8 mouse cellular contexts compared by ENCODE assay signal in the genomic region with DNA sequence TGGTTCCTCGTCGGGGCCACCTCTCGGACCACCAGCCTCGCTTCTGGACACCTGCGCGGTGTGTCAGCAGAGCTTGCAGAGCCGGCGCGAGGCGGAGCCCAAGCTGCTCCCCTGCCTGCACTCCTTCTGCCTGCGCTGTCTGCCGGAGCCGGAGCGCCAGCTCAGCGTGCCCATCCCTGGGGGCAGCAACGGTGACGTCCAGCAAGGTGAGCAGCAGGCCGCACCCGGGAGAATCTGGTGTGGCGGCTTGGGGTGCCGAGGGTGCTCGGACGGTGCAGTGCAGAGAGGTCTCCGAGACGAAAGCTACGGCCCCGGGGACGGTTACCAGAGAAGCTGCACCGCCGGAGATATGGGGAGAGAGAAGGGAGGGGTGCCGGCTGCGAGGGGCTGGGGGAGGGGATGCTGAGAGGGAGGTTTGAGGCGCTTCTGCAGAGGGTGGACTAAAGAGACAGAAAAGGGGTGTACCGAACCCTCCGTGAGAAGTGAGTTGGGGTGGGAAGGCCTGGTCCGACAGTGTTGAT. TPM values are rescaled to one million over a fixed set of nuclear protein-coding genes. Genes with fewer than 3 reads are reported as not detected.
A peak's percentile ranks its signal among the peaks of the same experiment; 100 is the strongest.
DNase-seq lines count a peak whose midpoint lies in the region; ATAC-seq and TF ChIP-seq lines count a peak whose summit lies in the region.

No protein-coding gene starts in this region.

- H3K27me3 ChIP-seq in intestine, embryonic 14.5 days (replicated peaks; ENCODE audit: control insufficient read depth, insufficient read depth, low read length), result no peaks in the 10 kb centered on the region
- no peaks in the 10 kb centered on the region for H3K27me3 ChIP-seq in limb, embryonic 10.5 days (ENCODE audit: low read depth, poor library complexity, severe bottlenecking)
- H3K27me3 ChIP-seq in midbrain, embryonic 11.5 days (ENCODE audit: control insufficient read depth, insufficient read depth, low read length), result no peaks in the 10 kb centered on the region
- no peaks in the 10 kb centered on the region for H3K27me3 ChIP-seq in small intestine, adult 2 months (ENCODE audit: control insufficient read depth, insufficient read depth, low read length)

- no peak for TF ChIP-seq CTCF in small intestine, adult 2 months (IDR thresholded peaks at IDR 0.05; ENCODE audit: extremely low read depth, insufficient read length, insufficient replicate concordance, low read depth, low read length)

- peak overlapping the region; percentile 95 for H3K27ac ChIP-seq in intestine, embryonic 14.5 days (ENCODE audit: low read depth)
- H3K27ac ChIP-seq in limb, embryonic 10.5 days, result peak overlapping the region; percentile 99
- H3K27ac ChIP-seq in midbrain, embryonic 11.5 days (ENCODE audit: low read depth, low read length), result peak overlapping the region; percentile 90
- H3K27ac ChIP-seq in small intestine, adult 2 months (ENCODE audit: insufficient read depth, low read depth, low read length), result no peak overlapping the region

- peak overlapping the region; percentile 68 for H3K4me2 ChIP-seq in intestine, embryonic 14.5 days (ENCODE audit: low read length)
- peak overlapping the region; percentile 95 for H3K4me2 ChIP-seq in midbrain, embryonic 11.5 days

- peak overlapping the region; percentile 100 for H3K4me3 ChIP-seq in intestine, embryonic 14.5 days (ENCODE audit: low read depth, low read length)
- peak overlapping the region; percentile 90 for H3K4me3 ChIP-seq in limb, embryonic 10.5 days
- peak overlapping the region; percentile 78 for H3K4me3 ChIP-seq in midbrain, embryonic 11.5 days (ENCODE audit: low read depth, low read length)
- H3K4me3 ChIP-seq in small intestine, adult 2 months (ENCODE audit: low read depth, low read length), result peak overlapping the region; percentile 70

- H3K4me1 ChIP-seq in intestine, embryonic 14.5 days (replicated peaks; ENCODE audit: control insufficient read depth, insufficient read depth, low read length), result peaks cover 8% of the 10 kb centered on the region
- H3K4me1 ChIP-seq in limb, embryonic 10.5 days, result peaks cover 18% of the 10 kb centered on the region
- H3K4me1 ChIP-seq in midbrain, embryonic 11.5 days (ENCODE audit: control insufficient read depth, insufficient read depth, low read length), result peaks cover 12% of the 10 kb centered on the region
- peaks cover 3% of the 10 kb centered on the region for H3K4me1 ChIP-seq in small intestine, adult 2 months (ENCODE audit: control insufficient read depth, insufficient read depth, insufficient read length, low read length)

- peak overlapping the region; percentile 97 for H3K9ac ChIP-seq in intestine, embryonic 14.5 days (ENCODE audit: low read length)
- peak overlapping the region; percentile 89 for H3K9ac ChIP-seq in midbrain, embryonic 11.5 days (ENCODE audit: low read length)

- no peak for TF ChIP-seq POLR2A in small intestine, adult 2 months (IDR thresholded peaks at IDR 0.05; ENCODE audit: low read depth, low read length)

- no peaks in the 10 kb centered on the region for H3K9me3 ChIP-seq in intestine, embryonic 14.5 days (ENCODE audit: control insufficient read depth, low read length)
- H3K9me3 ChIP-seq in limb, embryonic 10.5 days (replicated peaks), result no peaks in the 10 kb centered on the region
- no peaks in the 10 kb centered on the region for H3K9me3 ChIP-seq in midbrain, embryonic 11.5 days (ENCODE audit: control insufficient read depth, low read length)

- 0% methylated on average over 33 of the region's 36 CpGs for WGBS in intestine, embryonic 14.5 days
- WGBS in limb, embryonic 10.5 days, result under 1% methylated on average over 36 of the region's 36 CpGs
- WGBS in midbrain, embryonic 11.5 days, result 0% methylated on average over 32 of the region's 36 CpGs
- WGBS in small intestine, adult 2 months, result under 1% methylated on average over 36 of the region's 36 CpGs

- H3K36me3 ChIP-seq in intestine, embryonic 14.5 days (ENCODE audit: control insufficient read depth, insufficient read depth, low read length), result peaks cover 4% of the 10 kb centered on the region
- peaks cover 36% of the 10 kb centered on the region for H3K36me3 ChIP-seq in limb, embryonic 10.5 days
- H3K36me3 ChIP-seq in midbrain, embryonic 11.5 days (ENCODE audit: control insufficient read depth, insufficient read depth, low read length), result no peaks in the 10 kb centered on the region
- no peaks in the 10 kb centered on the region for H3K36me3 ChIP-seq in small intestine, adult 2 months (ENCODE audit: control insufficient read depth, insufficient read depth, low read length)

- peak; percentile 26 for DNase-seq in adipocyte (ENCODE audit: low spot score)
- DNase-seq in cerebellum, postnatal 4 days (ENCODE audit: low spot score in 2 of 2), result peak; percentile 29 to 47
- peak; percentile 18 for DNase-seq in gastrocnemius, adult 18-20 months (ENCODE audit: low spot score)
- peak; percentile 86 for DNase-seq in intestine, embryonic 14.5 days (ENCODE audit: low spot score)
- DNase-seq in limb, embryonic 10.5 days (ENCODE audit: low spot score), result peak; percentile 75
- DNase-seq in midbrain, embryonic 11.5 days (ENCODE audit: low spot score, missing footprints), result peak; percentile 96

- peak; percentile 52 for ATAC-seq in intestine, embryonic 14.5 days (replicated peaks; ENCODE audit: low FRiP score, low TSS enrichment, low read depth)
- peak; percentile 60 for ATAC-seq in midbrain, embryonic 11.5 days (ENCODE audit: low FRiP score)
- no peak for ATAC-seq in inflammation-experienced regulatory T-cells, adult 6 months

RNA-seq across cellular contexts. Expression of a gene that starts 1.2 kb away (rescaled TPM):
- 10 to 100 TPM; 11.6 TPM for total RNA-seq in gastrocnemius, adult 18-20 months (2021)
- 23.0 and 29.6 TPM in 2 replicates for polyA plus RNA-seq in intestine, embryonic 14.5 days (2014; fragmentation: Nextera tagmentation; extraction: Ambion mirVana)
- polyA plus RNA-seq in limb, embryonic 10.5 days (2016; fragmentation: Nextera tagmentation; extraction: Ambion mirVana), result 34.0 and 36.3 TPM in 2 replicates
- polyA plus RNA-seq in midbrain, embryonic 11.5 days (2014; fragmentation: Nextera tagmentation; extraction: Ambion mirVana), result 21.5 and 25.2 TPM in 2 replicates
- 2.3 and 4.7 TPM in 2 replicates for polyA plus RNA-seq in small intestine, adult 2 months (2012; rRNA removed)
- polyA plus RNA-seq in inflammation-experienced regulatory T-cells, adult 6 months (2017; shearing (Covaris generic)), result 10 to 100 TPM; 50.3 to 90.8 (median 64.0) TPM

Comparison
In these comparisons a context has a peak if more than half of its experiments do, and no peak if none do; other contexts are left out.
1. DNase-seq: peak in every context shown above with its lines; median percentile 96 in midbrain, embryonic 11.5 days; 86 in intestine, embryonic 14.5 days; 75 in limb, embryonic 10.5 days; 38 in cerebellum, postnatal 4 days; 26 in adipocyte; 18 in gastrocnemius, adult 18-20 months.